Mouse (Mus musculus) spleen, adult 2 months (tissue): ENCODE results near the gene Gm17606.

Source experiments
- CTCF ChIP-seq: fragments of 200-500 bp; IDR thresholded peaks from 2 replicates; pipeline ENCODE4 v1.5.1; 2011; ENCODE audit warnings: mild to moderate bottlenecking, inconsistent platforms; ENCODE audit not compliant: insufficient read depth, insufficient read length, insufficient replicate concordance; ENCODE audit errors: extremely low read depth
- POLR2A ChIP-seq: fragments of 200-500 bp; IDR thresholded peaks from 2 replicates; pipeline ENCODE4 v1.6.1; 2011; ENCODE audit warnings: low read depth, low read length, inconsistent platforms

DNA sequence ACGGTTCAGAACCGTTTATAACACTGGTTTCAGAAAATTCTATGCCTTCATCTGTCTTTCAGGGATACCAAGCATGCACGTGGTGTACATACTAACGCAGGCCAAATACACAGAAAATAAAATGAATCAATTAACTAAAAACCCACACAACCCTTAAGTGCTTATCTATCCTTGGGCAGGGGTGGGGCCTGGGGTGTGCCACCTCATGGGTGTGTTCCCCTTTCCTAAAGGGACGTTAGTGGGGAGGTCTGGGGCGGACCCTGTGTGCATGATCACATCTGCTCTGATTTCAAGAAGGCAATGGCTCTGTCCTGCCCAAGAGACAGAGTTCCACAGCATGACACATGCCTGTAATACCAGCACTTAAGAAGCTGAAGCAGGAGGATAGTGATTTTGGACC, 17.4 kb upstream of the Gm17606 start:
- TF ChIP-seq CTCF = no peak
- no peak for TF ChIP-seq POLR2A
